Mouse (Mus musculus) urinary bladder, postnatal 4 days (tissue): ENCODE measurements around the gene Olfr1369-ps1.
A peak's percentile ranks its signal among the peaks of the same experiment; 100 is the strongest.
"Not testable (repeated sequence)": the region's sequence is repeated elsewhere in the genome, so short reads cannot be mapped to it uniquely, and the experiment has no call there.

Experiments
- DNase-seq, 2 experiments: peaks; one replicate each; pipeline ENCODE4 v3.0.0; 2021 to 2022; ENCODE audit warnings: low spot score in 2 of 2

Gene Olfr1369-ps1

DNA sequence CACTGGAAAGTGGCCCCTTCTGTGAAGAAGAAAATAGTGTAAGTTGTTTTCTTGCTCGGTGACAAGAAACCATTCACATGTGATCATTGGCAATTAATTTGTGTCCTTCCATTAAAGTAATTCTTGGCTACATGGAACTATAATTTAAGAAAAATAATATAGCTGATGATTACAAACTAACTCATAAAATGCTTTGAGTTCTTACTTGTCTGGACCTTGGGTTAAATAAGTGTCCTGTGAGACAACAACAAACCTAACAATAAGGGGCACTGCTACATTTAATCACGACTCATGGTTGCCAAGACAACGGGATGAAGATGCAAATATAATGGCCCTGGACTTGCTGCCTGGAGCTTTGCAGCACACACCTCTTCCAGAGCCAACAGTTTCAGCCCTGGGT lies at the start of gene Olfr1369-ps1:
Gene Olfr1369-ps1, plus strand, starts transcription at position 301 of the 400 bp plus-strand sequence.
- DNase-seq, result not testable (repeated sequence)

DNA sequence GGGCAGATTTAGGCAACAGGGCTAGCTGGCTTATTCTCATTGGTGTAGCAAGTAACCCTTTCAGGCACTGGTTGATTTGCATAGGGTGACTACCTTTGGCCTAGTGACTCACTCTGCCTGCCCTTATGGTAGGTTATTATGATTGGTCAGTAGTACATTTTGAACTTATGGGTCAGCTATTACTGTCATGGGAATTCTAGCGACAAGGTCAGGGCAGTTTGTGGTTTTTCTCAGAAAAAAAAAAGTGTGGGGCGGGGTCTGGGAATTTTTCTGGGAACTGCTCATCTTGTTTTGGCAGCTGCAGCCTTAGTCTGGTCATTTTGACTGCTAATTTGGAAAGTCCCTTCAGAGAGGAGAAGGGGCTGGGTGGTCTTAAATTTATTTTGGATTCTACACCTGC lies 45.3 kb upstream of the Olfr1369-ps1 start:
- DNase-seq, result no peak

DNA sequence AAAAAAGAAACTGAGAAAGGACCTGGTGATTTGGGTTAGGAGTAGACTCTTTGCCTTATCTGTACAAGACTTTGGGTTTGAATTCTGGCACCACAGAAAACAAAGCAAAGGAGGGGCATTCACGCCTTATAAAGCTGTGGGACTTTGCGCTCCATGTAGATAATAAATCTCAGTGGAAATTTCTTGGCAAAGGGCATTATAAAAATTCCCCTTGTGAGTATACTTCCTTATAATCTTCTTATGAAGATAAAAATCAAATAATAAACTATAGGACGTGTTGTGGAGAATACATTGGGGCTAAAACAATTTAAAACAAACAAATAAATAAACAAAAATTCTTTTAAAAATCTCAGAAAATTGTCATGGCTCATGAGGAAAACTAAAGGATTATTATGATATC lies 36.4 kb upstream of the Olfr1369-ps1 start, which contains the start of gene Olfr1370:
Gene Olfr1370, minus strand, starts transcription at position 101 of the 400 bp plus-strand sequence.
- no peak for DNase-seq

DNA sequence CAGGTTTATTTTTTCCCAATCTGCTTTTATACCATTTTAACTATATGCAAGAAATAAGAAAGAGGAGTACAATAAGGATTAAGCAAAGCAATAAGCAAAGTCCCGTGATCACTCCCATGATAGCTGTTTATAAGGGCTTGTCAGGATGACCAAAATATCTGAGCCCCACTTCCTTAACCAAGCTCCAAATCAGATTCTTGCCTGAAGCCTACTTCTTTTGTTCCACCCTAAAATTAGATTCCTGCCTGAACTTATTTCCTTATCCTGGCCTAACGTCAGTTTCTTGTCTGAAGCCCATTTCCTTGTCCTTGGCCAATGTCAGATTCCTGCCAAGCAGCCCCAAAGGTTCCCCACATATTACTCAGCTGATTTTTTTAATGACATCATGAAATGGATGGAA lies 28.6 kb upstream of the Olfr1369-ps1 start:
- no peak for DNase-seq

DNA sequence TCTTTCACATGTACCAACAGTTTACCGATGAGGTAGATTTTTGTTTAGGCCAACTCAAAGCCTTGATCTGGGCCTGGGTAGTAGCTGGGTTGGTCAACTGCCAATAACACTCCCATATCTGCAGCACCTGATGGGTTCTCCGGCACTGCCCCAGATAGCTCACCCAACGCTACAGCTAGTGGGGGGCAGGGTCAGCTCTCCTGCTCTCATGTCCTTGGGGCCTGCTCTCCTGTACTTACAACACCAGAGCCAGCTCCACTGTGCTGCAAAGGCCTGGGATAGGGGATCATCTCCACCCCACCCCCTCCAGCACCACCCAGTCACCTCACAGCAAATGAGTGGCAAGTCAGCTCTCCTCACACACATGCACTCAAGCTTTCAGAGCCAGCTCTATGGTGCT lies 1.5 kb upstream of the Olfr1369-ps1 start:
- no peak for DNase-seq

DNA sequence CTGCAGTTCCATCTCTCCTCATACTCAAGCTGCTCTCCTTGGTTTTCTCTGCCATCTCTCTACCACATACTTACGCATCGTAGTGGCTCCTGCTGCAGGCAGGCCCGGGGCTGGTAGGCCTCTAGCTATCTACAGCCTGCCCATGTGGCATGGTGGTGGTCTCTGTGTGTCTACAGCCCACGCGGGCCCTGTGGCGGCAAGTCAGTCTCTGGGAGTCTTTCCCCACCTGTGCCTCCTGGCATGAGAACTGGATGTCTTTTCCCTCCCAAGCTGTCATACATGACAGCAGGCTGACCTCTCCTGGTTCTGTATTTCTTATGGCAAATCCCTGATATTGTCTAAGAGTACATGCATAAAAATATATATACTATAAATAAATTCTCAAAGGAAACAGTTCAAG lies 842 bp upstream of the Olfr1369-ps1 start:
- no peak for DNase-seq

DNA sequence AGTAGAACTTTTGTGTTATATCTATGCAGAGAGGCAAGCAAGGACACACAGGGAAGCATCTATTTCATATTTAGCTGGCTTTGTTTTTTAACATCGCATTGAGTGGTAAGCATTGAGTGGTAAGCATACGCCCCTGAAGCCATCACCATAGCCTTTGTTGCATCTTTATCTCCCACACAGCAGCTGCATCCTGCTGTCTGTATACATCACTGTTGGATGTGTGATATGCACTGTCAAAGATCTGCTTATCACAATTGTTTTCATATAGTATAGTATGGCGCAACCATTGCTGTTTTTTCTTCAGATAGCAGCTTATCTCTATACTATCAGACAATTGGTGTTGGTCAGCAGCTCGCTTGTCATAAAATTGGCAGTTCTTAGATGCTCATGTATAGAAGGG lies 2.8 kb downstream of the Olfr1369-ps1 start:
- DNase-seq, result no peak

DNA sequence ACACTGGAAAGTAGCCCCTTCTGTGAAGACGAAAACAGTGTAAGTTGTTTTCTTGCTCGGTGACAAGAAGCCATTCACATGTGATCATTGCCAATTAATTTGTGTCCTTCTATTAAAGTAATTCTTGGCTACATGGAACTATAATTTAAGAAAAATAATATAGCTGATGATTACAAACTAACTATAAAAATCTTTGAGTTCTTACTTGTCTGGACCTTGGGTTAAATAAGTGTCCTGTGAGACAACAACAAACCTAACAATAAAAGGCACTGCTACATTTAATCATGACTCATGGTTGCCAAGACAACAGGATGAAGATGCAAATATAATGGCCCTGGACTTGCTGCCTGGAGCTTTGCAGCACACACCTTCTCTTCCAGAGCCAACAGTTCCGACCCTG lies 18.1 kb downstream of the Olfr1369-ps1 start, which contains the start of gene Olfr263:
Gene Olfr263, plus strand, starts transcription at position 301 of the 400 bp plus-strand sequence.
- not testable (repeated sequence) for DNase-seq

DNA sequence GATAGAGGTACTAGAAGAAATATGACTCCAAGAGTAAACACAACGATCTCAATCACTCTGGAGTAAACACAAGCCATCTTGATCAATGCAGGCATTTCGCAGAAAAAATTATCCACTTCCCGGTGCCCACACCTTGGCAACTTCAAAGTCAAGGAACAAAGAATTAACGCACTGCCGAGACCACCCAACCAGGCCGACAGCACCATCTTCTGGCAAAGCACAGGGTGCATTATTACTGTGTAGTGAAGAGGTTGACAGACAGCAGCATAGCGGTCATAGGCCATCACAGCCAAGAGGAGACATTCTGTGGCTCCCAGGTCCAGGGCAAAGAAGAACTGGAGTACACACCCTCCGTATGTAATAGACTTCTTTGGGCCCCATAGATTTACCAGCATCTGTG lies 31.1 kb downstream of the Olfr1369-ps1 start:
- DNase-seq, result no peak

DNA sequence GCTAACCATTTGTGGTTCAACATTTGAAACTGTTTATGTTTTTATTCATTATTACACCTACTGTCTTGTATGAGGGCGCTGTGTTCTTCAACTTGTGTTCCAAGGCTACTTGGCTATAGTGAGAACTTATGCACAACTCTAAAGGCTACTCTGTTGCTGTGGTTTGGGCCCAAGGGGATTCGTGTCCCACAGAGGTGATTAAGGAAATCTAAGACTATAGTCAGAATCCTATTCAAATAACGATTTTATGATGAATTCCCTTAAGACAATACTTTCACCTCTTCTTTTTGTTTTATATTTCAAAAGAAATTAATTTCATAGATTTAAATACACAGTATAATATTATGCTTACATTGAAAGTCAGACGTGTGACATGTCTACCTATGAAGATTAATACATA lies 34.5 kb downstream of the Olfr1369-ps1 start, which contains the start of gene Olfr1368:
Gene Olfr1368, minus strand, starts transcription at position 101 of the 400 bp plus-strand sequence.
- DNase-seq, result no peak

DNA sequence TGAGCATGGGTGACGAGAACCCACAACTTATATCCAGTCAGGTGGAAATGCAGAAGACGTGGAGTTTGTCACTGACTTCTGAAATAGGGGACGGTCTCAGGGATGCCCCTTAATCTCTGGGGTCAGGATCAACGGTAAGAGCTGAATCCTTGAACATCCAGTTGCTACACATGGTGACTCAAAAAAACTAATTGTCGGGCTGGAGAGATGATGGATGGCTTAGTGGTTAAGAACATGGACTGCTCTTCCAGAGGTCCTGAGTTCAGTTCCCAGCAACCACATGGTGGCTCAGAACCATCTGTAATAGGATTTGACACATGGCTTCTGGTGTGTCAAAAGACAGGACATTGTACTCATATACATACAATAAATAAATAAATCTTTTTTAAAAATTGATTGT lies 44.6 kb downstream of the Olfr1369-ps1 start:
- no peak for DNase-seq

DNA sequence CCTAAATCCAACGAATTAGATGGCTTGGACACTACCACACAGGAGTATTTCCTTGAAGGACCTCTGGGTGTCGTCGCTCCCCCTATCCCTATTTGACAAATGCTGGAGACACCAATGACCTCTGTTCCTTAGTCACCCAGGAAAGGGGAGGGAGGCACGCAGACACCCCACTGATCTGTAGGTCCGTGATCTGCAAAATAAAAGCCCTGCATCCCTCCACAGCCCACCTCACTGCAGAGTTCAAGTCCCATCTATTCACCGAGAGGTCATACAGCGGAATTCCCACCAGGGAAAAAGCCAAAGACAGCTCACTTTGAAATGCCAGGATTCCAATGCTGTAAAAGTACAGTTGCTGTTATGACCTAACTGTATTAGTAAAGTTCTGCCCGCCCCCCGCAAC lies 46.8 kb downstream of the Olfr1369-ps1 start:
- no peak for DNase-seq

DNA sequence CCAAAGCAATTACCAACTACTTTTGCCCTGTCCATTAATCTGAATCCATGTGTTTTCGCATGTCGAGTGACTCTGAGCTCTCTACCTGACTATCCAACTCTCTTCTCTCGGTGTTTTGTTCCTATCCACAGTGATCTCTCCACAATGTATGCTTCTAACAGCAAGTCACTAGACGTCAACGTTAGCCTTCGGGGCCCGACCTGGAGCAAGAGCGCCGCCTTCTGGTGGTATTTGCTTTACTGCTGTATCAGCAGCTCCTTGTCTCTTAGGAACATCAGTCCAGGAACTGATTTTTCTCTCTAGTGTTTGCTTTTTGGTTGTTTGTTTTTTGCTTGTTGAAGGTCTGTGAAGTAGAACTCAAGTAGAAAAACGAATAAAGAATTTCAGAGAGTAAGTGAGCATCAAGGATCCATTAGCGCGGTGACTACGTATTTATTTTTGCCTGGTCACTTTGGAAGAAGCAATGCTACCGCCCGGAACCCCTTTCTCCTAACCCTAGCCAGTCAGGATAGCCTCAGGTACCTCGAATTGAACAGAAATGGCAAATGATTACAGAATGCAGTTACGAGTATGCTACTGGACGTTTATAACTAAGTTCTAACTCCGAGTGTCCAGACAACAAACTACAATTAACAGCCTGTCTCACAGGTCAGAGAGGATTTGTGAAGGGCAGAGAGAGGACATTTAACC lies 47.6 kb downstream of the Olfr1369-ps1 start:
- DNase-seq, result peak; percentile 62 to 91

DNA sequence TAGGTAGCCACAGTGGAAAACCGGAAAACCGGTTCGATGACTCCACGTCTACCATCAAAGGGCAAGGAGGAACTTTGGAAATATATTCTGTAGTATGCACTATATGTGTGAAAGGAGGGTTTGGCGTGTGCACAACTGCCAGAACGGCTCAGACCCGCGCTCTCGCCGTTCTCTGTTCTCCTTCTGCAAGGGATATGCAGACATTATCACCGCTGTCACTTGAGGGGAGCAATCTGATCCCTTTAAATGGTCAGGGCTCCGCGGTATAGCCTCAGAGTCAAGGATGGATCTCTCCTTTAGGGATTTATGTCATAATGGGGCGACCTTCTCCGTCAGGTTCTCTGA lies 48.2 kb downstream of the Olfr1369-ps1 start:
- no peak for DNase-seq

DNA sequence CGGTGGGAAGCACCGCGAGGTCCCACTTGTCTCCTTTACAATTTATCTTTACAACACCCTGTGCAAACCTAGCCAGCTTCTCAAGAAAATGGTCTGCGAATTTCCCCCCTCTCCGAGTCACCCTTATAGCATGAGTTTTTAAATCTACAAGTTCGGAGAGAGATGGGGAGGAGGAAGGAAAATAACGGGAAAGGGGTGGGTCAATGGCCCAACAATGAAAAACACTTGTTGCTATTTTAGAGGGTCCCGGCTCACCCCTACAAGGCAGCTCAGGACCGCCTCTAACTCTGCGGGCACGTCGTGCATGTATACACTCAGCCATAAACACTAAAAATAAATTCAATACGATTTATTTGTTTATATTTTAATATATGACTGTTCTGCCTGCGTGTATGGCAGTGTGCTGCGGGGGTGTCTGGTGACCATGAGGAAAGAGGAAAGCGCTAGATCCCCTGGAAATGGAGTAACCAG lies 48.8 kb downstream of the Olfr1369-ps1 start:
- no peak for DNase-seq

DNA sequence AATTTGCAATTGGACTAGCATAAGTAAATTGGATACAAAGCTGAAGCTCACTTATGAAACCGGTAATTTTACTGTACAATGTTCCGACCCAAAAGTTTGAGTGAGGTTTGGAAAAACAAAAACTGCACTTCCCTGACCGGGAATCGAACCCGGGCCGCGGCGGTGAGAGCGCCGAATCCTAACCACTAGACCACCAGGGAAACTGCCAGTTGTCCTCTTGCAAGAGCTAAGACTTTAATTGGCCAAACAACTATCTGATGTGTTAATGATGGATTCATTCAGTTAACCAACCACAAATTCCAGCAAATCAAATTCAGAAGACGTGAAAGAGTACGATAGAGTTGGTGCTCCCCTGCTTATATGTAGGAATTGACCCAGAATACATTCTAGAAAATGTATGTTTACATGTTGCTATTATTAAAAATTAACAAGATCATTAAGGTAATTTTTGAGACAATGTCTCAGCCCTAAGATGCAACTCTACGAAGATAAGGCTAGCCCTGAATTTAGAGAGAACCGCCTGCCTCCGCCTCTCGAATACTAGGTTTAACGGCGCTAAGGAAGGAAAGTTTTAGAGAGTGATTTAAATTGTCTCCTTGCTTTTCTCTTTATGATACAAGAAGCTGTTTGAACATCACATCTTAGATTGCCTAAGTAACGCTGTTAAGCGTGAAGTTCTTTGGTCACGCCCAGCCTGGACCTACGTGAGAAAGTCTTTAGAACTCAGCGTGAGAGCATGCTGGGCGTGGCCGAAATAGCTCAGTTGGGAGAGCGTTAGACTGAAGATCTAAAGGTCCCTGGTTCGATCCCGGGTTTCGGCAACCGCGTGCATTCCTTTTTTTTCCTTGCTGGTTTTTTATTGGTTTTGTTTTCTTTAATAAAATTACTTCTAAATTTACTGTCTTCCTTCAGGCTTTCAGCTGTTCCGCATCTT lies 49.6 kb downstream of the Olfr1369-ps1 start:
- DNase-seq, result peak; percentile 87 to 94

DNA sequence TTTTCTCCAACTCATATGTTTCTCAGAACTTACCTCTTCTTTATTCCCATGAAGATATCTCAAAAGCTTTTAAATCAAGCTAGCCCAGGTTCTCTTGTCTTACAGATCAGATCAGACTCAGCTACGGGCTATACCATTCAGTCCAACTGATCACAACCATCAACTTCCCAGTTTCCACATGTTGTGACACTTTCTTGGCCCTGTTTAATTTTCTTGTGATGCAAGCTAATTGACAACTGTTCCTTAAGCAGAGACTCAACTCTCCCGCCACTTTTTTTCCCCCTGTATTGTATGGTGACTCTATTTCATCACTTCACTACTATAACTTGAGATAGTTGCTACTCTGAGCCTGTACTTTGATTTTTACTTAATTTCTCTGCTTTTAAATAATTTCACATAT lies 50.3 kb downstream of the Olfr1369-ps1 start:
- no peak for DNase-seq

DNA sequence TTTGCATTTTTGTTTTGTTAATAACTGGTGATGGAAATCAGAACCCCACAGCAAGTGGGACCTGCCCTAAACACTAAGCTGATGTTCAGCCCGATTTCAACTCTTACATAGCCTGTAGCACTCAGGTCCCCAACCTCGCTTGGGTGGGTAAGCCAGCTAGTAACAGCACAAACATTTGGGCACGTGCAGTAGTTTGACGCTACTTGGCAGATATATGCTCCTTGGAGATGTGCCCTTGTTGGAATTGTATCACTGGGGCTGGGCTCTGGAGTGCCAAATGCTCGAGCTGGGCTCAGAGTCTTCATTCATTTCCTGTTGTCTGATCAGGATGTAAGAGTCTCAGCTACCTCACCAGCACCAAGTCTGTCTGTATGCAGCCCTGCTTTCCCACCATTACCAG lies 51.3 kb downstream of the Olfr1369-ps1 start:
- DNase-seq, result no peak

DNA sequence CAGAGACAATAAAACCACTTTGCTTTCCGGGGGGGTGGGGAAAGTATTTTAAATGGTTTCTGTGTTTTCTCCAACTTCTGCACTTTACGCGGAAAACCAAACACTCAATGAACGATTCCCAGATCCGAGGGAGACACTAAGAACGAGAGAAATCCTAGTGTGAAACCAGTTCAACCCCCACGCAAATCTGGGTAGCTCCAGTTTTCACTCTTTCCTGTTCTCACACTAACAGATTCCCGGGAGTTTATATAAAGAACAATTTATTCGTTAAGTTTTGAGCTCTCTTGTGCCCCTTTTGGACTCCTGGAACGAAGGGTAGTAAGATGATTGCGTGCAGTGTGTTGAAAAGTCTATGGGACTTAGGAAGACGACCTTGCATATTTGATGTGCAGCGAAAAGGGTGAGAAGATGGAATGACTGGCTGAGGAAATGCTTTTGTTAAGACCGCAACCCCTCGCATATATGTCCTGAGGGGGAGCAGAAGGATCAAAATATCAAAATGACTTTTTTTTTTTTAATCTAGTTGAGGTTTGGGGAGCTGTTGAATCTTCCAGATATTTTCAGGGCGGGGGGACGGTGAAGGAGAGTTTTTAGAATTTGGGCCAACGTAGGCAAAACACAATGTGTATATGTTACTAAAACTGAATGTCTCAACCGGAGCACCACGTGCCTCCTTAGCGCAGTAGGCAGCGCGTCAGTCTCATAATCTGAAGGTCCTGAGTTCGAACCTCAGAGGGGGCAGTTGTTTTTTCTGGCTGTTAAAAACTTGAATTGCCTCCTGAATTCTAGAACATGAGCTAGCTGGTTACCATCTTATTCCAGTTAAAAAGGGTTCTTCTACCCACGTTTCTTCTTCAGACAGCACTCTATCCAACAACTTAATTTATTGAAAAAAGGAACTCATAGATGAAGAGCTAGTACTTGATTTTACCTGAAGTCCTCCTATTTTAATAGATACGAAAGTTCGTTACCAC lies 55.9 kb downstream of the Olfr1369-ps1 start:
- DNase-seq, result peak in 1 of 2 experiments; percentile 55

DNA sequence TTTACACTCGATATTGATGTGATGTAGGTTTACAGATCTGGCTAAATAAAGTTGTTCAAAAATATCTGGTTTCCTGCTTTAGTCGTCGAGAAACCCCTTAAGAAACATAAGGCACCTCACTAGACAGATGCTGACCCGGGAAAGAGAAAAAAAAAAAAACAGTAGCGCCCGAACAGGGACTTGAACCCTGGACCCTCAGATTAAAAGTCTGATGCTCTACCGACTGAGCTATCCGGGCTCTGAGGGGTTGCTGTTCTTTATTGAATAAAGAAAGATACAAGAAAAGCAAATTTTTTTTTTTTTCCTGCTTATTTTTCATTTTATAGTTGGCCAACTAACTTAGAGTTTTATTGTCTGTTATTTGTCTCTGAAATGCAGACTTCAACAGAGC lies 56.6 kb downstream of the Olfr1369-ps1 start:
- no peak for DNase-seq

DNA sequence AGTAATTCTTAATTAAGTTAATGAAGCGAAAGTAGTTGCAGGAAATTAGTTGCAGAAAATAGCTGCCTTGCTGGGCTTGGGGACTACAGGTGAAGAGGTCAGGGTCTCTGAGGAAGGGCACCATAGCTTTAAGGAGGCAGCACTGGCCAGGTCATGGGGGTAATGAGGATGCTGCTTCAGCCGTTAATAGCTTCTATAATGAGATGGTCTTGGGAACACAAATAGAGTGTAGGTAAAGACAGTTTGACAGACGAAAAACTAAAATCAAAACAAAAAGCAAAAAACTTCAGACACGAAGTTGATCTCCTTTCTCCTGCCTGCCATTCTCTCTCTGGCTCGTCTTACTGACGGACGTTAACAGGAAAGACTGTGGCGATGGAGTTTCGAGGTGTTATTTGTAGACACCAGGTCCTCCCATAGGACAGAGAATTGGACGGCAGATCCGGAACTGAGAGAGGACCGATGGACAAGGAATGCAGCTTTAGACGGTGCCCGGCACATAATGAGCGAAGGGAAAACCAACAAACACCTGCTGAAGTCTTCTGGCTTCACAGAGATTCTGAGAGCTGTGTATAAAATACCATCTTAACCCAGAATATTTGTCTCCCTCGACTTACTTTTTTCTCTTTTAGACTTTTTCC lies 57.2 kb downstream of the Olfr1369-ps1 start:
- no peak for DNase-seq
